Mouse (Mus musculus): ENCODE measurements at regions not wholly inside any gene's neighbourhood (a gene's known extent, or its start where the extent isn't known, plus 50 kb on each side); places are given as distances from the start of the nearest gene placed in this dataset.

GRCm38 (mm10) chr9:43987957-43988356 lies 55.2 kb upstream of the Thy1 start:
- Histone ChIP-seq H3K27ac (ENCODE audit: control insufficient read depth, low read depth, low read length) (no peak overlapping the region), H3K4me1 (ENCODE audit: control insufficient read depth in 1 of 2, insufficient read depth in 2 of 2, low read length in 2 of 2) (no peaks in the 10 kb centered on the region), H3K36me3 (ENCODE audit: control insufficient read depth in 1 of 2, insufficient read depth in 2 of 2, low read length in 2 of 2) (no peaks in the 10 kb centered on the region), H3K9me3 (replicated peaks; ENCODE audit: insufficient read depth, low read length) (no peaks in the 10 kb centered on the region), H3K4me3 (ENCODE audit: control insufficient read depth in 1 of 2, insufficient read depth in 1 of 2, low read depth in 2 of 2, low read length in 2 of 2) (no peak overlapping the region), H3K27me3 (ENCODE audit: control insufficient read depth in 1 of 2, insufficient read depth in 2 of 2, low read length in 2 of 2) (no peaks in the 10 kb centered on the region; a peak in 1 of 4 replicates), H3K79me2 (ENCODE audit: control insufficient read depth, insufficient read depth, low read length, poor library complexity) (no peaks in the 10 kb centered on the region), H3K9ac (ENCODE audit: control insufficient read depth, low read depth, low read length, poor library complexity, severe bottlenecking) (no peak overlapping the region)
- no peak for DNase-seq (ENCODE audit: low read depth, low spot score)
- no peak for TF ChIP-seq JUND (IDR thresholded peaks at IDR 0.05; ENCODE audit: low read depth, low read length)
- TF ChIP-seq NELFE (IDR thresholded peaks at IDR 0.05; ENCODE audit: low read depth, low read length) = no peak
- TF ChIP-seq EP300 (IDR thresholded peaks at IDR 0.05; ENCODE audit: low read depth in 1 of 2, low read length in 2 of 2) = no peak
- no peak for TF ChIP-seq MYC (IDR thresholded peaks at IDR 0.05; ENCODE audit: low read depth, low read length)
- no peak for TF ChIP-seq RCOR1 (IDR thresholded peaks at IDR 0.05; ENCODE audit: low read depth, low read length)

GRCm38 (mm10) chr9:43988981-43989860 lies 54.0 kb upstream of the Thy1 start:
- Histone ChIP-seq H3K27me3 (ENCODE audit: control insufficient read depth in 1 of 2, insufficient read depth in 2 of 2, low read length in 2 of 2) (no peaks in the 10 kb centered on the region; a peak in 1 of 4 replicates), H3K36me3 (ENCODE audit: control insufficient read depth in 1 of 2, insufficient read depth in 2 of 2, low read length in 2 of 2) (no peaks in the 10 kb centered on the region), H3K9me3 (replicated peaks; ENCODE audit: insufficient read depth, low read length) (no peaks in the 10 kb centered on the region), H3K79me2 (ENCODE audit: control insufficient read depth, insufficient read depth, low read length, poor library complexity) (no peaks in the 10 kb centered on the region), H3K4me3 (ENCODE audit: control insufficient read depth in 1 of 2, insufficient read depth in 1 of 2, low read depth in 2 of 2, low read length in 2 of 2) (no peak overlapping the region), H3K9ac (ENCODE audit: control insufficient read depth, low read depth, low read length, poor library complexity, severe bottlenecking) (no peak overlapping the region), H3K4me1 (ENCODE audit: control insufficient read depth in 1 of 2, insufficient read depth in 2 of 2, low read length in 2 of 2) (no peaks in the 10 kb centered on the region), H3K27ac (ENCODE audit: control insufficient read depth, low read depth, low read length) (no peak overlapping the region)
- no peak for DNase-seq (ENCODE audit: low read depth, low spot score)
- no peak for TF ChIP-seq EP300 (IDR thresholded peaks at IDR 0.05; ENCODE audit: low read depth in 1 of 2, low read length in 2 of 2)
- TF ChIP-seq KAT2A (conservative IDR thresholded peaks at IDR 0.05; ENCODE audit: low read depth, low read length) = no peak
- TF ChIP-seq MYC (IDR thresholded peaks at IDR 0.05; ENCODE audit: low read depth, low read length) = no peak
- TF ChIP-seq RCOR1 (IDR thresholded peaks at IDR 0.05; ENCODE audit: low read depth, low read length) = no peak
- no peak for TF ChIP-seq MYB (IDR thresholded peaks at IDR 0.05; ENCODE audit: low read depth, low read length)
- TF ChIP-seq POLR2AphosphoS2 (IDR thresholded peaks at IDR 0.05; ENCODE audit: low read length) = no peak

- no peaks in the 10 kb centered on the region for H3K79me2 ChIP-seq (ENCODE audit: control insufficient read depth, insufficient read depth, low read length, poor library complexity)
- no peak overlapping the region for H3K4me3 ChIP-seq (ENCODE audit: control insufficient read depth in 1 of 2, insufficient read depth in 1 of 2, low read depth in 2 of 2, low read length in 2 of 2)
- no peaks in the 10 kb centered on the region for H3K9me3 ChIP-seq (replicated peaks; ENCODE audit: insufficient read depth, low read length)
- TF ChIP-seq HCFC1 (IDR thresholded peaks at IDR 0.05; ENCODE audit: low read depth, low read length) = no peak
- TF ChIP-seq TBP (IDR thresholded peaks at IDR 0.05; ENCODE audit: low read depth, low read length) = no peak
- TF ChIP-seq KAT2A (conservative IDR thresholded peaks at IDR 0.05; ENCODE audit: low read depth, low read length) = no peak
- no peak for TF ChIP-seq POLR2AphosphoS5 (IDR thresholded peaks at IDR 0.05; ENCODE audit: borderline replicate concordance, low read depth, low read length)
- TF ChIP-seq MEF2A (IDR thresholded peaks at IDR 0.05; ENCODE audit: extremely low read depth, insufficient replicate concordance, low read depth, low read length, poor library complexity, severe bottlenecking) = no peak
- no peak for TF ChIP-seq MAZ (IDR thresholded peaks at IDR 0.05; ENCODE audit: low read depth, low read length)
- TF ChIP-seq ZMIZ1 (IDR thresholded peaks at IDR 0.05; ENCODE audit: low read depth, low read length) = no peak
- TF ChIP-seq USF2 (IDR thresholded peaks at IDR 0.05; ENCODE audit: borderline replicate concordance in 1 of 2, insufficient read depth in 1 of 2, low read depth in 1 of 2, low read length in 2 of 2) = no peak
- no peak for TF ChIP-seq CHD2 (IDR thresholded peaks at IDR 0.05; ENCODE audit: low read length)
- TF ChIP-seq ZNF384 (IDR thresholded peaks at IDR 0.05; ENCODE audit: low read depth, low read length) = no peak
- no peak for DNase-seq (ENCODE audit: low read depth, low spot score)
- H3K27ac ChIP-seq (ENCODE audit: control insufficient read depth, low read depth, low read length) = no peak overlapping the region
- H3K27me3 ChIP-seq (ENCODE audit: control insufficient read depth in 1 of 2, insufficient read depth in 2 of 2, low read length in 2 of 2) = no peaks in the 10 kb centered on the region; a peak in 1 of 4 replicates
- H3K4me1 ChIP-seq (ENCODE audit: control insufficient read depth in 1 of 2, insufficient read depth in 2 of 2, low read length in 2 of 2) = no peaks in the 10 kb centered on the region
- H3K9ac ChIP-seq (ENCODE audit: control insufficient read depth, low read depth, low read length, poor library complexity, severe bottlenecking) = no peak overlapping the region
- no peaks in the 10 kb centered on the region for H3K36me3 ChIP-seq (ENCODE audit: control insufficient read depth in 1 of 2, insufficient read depth in 2 of 2, low read length in 2 of 2)
Measured at GRCm38 (mm10) chr9:43990124-43990523, 53.1 kb upstream of the Thy1 start.
